Mouse (Mus musculus): ENCODE data around the gene Lat2.

GRCm38 (mm10) chr5:134565696-134566095 lies 49.1 kb downstream of the Lat2 start:
- TF ChIP-seq POLR2A (IDR thresholded peaks at IDR 0.05; ENCODE audit: extremely low read depth, insufficient read depth, low read length) (no peak), CTCF (IDR thresholded peaks at IDR 0.05; ENCODE audit: extremely low read depth, insufficient read depth, low read length) (no peak)
